Mouse (Mus musculus): ENCODE results near the gene Olfr1438-ps1. TPM values are rescaled to one million over a fixed set of nuclear protein-coding genes. Genes with fewer than 3 reads are reported as not detected.
"Not testable (repeated sequence)": the region's sequence is repeated elsewhere in the genome, so short reads cannot be mapped to it uniquely, and the experiment has no call there.

The Olfr1438-ps1 gene
- not detected for total RNA-seq (2021)

DNA sequence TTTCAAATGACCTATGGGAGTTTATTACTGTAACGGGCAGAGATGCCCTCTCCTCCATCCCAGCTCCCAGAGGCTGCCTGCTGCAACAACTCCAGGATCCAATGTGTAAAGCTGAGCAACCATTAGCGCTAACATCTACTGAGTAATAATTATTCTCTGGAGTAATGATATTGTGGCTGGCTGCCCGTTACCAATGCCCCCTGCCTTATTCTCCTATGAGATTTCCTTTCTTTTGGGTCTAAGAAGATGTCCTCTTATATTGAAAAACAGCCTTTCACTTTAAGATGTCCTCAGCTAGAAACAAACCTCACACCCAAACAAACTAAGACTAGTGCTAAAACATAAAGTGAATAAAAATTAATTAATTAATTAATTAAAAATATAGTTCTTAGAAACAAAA lies at the start of gene Olfr1438-ps1:
Gene Olfr1438-ps1 (minus strand): TSS at position 101 of the 400 bp plus-strand sequence.
- no peak for DNase-seq (ENCODE audit: low spot score in 2 of 2)
- intact Hi-C loops (cut with DNase I) = no loop called here

DNA sequence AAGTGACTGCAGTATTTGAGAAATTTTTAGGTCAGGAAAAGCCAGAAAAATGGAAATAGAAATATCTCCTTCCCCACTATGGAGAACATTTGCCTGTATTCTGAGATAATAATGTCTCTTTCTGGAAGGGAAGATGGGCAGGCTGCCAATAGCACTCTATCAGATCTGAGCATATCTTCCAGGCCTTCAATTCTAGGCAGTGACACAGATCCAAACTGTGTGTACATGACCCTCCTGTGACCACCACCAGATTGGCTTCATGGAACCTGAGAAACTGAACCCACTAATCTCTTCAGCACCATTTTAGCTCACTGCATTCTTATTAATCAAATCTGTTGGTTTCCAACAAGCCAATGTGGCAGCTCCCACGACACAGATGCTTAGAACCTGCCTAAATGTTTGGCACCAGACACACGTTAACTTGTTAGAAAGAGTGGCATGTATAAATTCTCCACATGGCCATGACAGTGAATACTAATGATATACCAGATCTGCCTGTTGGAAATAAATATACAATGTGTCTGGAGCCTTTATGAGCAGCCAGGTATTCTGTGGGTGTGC lies 38.8 kb upstream of the Olfr1438-ps1 start:
- intact Hi-C loops (cut with DNase I) = no loop called here

DNA sequence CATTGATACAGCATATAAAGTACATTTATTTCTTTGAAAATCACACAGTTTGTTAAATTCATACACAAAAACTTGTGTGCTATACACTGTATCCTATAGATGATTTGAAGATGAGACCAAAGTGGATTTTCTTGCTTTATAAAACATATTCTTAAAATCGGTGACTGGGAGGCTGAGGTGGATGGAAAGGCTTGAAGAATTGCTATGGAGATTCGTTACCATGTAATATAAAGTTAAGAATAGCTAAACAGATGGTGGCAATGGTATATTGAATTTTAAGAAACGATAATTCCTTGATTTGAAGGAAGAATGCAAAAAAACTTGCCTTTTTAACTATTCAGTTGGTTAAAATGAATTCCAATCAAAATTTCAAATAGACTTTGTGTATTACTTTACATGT lies 37.3 kb upstream of the Olfr1438-ps1 start:
- DNase-seq (ENCODE audit: low spot score in 2 of 2) = no peak
- intact Hi-C loops (cut with DNase I) = no loop called here

More for the DNA sequence above, 38.8 kb upstream of the Olfr1438-ps1 start:
- peak; percentile 15 to 25 for DNase-seq (ENCODE audit: low spot score in 2 of 2)

DNA sequence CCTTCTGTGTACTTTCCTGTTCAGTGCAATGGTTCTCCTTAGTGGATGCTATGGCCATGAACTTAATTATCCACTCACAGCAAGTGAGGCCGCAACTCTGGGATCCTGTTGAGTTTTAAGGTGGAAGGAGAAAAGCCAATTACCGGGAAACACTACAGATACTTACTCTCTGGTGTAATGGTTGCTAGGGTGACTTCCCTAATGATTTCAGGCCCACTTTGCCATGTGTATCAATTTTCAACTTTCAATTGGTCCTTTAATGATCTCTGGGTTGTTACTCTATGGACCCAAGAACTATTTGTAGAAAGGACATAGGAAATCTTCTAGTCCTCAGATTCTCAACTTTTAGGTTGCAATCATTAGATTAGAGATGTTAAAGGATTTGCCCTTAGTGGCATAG lies 10.7 kb downstream of the Olfr1438-ps1 start, which contains the start of gene Olfr1437:
Gene Olfr1437 (minus strand): TSS at position 101 of the 400 bp plus-strand sequence.
- intact Hi-C loops (cut with DNase I) = no loop called here
- no peak for DNase-seq (ENCODE audit: low spot score in 2 of 2)

DNA sequence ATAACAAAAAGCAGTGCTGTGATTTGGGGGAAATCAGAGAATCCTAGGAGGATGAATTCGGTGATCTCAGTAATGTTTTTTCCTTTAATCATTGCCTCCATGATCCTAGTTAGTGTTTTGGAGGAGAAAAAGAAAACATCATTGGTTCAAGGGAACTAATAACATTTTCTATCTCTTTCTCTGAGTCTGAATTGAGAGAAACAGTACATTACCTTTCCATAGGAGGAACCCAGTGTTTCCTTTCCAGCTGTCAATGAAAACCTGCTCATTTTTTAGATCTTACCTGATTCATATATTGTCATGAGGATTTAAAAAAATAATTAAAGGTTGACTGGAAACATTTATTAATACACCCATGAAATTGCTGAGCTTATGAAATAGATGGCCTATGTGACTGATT lies 36.7 kb downstream of the Olfr1438-ps1 start, which contains the start of gene Olfr1436:
Gene Olfr1436 (minus strand): TSS at position 101 of the 400 bp plus-strand sequence.
- DNase-seq (ENCODE audit: low spot score in 2 of 2); intact Hi-C loops (cut with DNase I): not testable (repeated sequence)

DNA sequence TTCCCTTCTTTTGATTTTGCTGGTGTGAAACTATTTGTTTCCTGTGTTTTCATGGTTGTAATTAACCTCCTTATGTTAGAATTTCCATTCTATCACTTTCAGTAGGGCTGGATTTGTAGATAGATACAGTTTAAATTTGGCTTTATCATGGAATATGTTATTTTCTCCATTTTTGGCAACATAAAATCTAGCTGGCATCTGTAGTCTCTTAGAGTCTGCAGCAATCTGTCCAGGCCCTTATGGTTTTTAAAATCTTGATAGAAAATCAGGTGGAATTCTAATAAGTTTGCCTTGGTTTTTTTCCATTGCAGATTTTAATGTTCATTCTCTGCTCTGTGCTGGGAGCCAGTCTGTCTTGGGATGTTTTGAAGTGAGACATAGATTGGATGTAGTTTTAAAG lies 42.7 kb downstream of the Olfr1438-ps1 start:
- intact Hi-C loops (cut with DNase I) = no loop called here
- no peak for DNase-seq (ENCODE audit: low spot score in 2 of 2)

DNA sequence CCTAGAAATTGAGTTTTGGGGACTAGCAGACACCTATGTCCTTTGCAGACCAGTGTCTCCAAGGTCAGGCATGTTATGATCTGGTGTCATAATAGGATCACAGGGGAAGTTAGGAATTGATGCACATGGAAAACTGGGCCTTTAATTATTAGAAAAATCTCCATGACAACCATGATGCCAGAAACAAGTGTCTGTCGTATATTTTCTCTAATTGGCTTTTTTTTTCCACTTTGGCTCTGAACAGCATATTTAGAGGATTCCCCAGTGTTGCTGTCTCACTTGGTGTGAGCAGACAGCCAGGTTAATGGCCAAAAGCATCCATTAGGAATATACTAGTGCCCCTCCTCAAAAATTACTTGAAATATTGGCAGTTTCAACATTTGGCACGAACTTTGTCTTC lies 56.2 kb downstream of the Olfr1438-ps1 start, which contains the start of gene Olfr1434:
Gene Olfr1434 (plus strand): TSS at position 301 of the 400 bp plus-strand sequence.
- intact Hi-C loops (cut with DNase I) = no loop called here
- no peak for DNase-seq (ENCODE audit: low spot score in 2 of 2)

Other genes with a start within 250 kb of the Olfr1438-ps1 start
- not detected for gene Olfr1426, start 243.9 kb downstream of the Olfr1438-ps1 start, total RNA-seq (2021)
- not detected for gene Olfr1427, start 232.6 kb downstream of the Olfr1438-ps1 start, total RNA-seq (2021)
- not detected for gene Olfr1428, start 220.0 kb downstream of the Olfr1438-ps1 start, total RNA-seq (2021)
- gene Olfr76, start 212.7 kb downstream of the Olfr1438-ps1 start, total RNA-seq (2021) = not detected
- gene Olfr1555-ps1, start 165.8 kb downstream of the Olfr1438-ps1 start, total RNA-seq (2021) = not detected
- not detected for gene Olfr1431, start 135.3 kb downstream of the Olfr1438-ps1 start, total RNA-seq (2021)
- gene Olfr1432, start 103.3 kb downstream of the Olfr1438-ps1 start, total RNA-seq (2021) = not detected
- not detected for gene Olfr262, start 94.3 kb downstream of the Olfr1438-ps1 start, total RNA-seq (2021)
- gene Olfr235, start 74.9 kb downstream of the Olfr1438-ps1 start, total RNA-seq (2021) = not detected
- gene Olfr1434, start 56.1 kb downstream of the Olfr1438-ps1 start, total RNA-seq (2021) = not detected
- gene Olfr1436, start 36.8 kb downstream of the Olfr1438-ps1 start, total RNA-seq (2021) = not detected
- not detected for gene Olfr1437, start 10.8 kb downstream of the Olfr1438-ps1 start, total RNA-seq (2021)
- gene Olfr1440, start 51.4 kb upstream of the Olfr1438-ps1 start, total RNA-seq (2021) = not detected
- not detected for gene Olfr1441, start 81.5 kb upstream of the Olfr1438-ps1 start, total RNA-seq (2021)
- gene Pfpl, start 92.0 kb upstream of the Olfr1438-ps1 start, total RNA-seq (2021) = not detected
- 1 to 10 TPM; 7.9 to 8.5 TPM for gene Mpeg1, start 124.9 kb upstream of the Olfr1438-ps1 start, total RNA-seq (2021)
- 10 to 100 TPM; 32.9 to 35.5 TPM for gene Dtx4, start 165.5 kb upstream of the Olfr1438-ps1 start, total RNA-seq (2021)
- 1 to 10 TPM; 1.9 to 2.1 TPM for gene Fam111a, start 209.8 kb upstream of the Olfr1438-ps1 start, total RNA-seq (2021)